Mouse (Mus musculus): ENCODE data around the gene Hint2.

DNA sequence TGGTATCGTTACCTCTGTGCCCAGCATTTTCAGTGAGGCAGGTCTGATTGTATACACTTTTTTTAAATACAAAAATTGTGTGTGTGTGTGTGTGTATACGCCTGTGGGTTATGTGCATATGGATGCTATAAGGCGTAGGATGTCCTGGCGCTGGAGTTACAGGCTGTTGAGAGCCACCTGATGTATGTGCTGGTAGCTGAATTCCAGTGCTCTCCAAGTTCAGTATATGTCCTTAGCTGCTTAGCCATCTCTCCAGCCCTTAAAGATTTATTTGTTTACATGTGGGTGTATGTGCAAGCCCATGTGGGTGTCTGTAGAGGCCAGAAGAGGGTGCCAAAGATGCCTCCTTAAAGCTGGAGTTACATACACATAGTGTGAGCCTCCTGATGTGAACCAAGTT lies 880 bp upstream of the Hint2 start:
- TF ChIP-seq FLI1 (IDR thresholded peaks at IDR 0.05; ENCODE audit: low read length) (no peak), GATA1 (IDR thresholded peaks at IDR 0.05; ENCODE audit: borderline replicate concordance, low read length) (no peak)

Data from megakaryocyte, embryonic 14.5 days (primary cell).